Mouse (Mus musculus) megakaryocyte-erythroid progenitor cell, adult 5-6 weeks (primary cell): ENCODE data around the gene 4930507D05Rik. TPM values are rescaled to one million over a fixed set of nuclear protein-coding genes. Genes with fewer than 3 reads are reported as not detected.
"Not testable (repeated sequence)": the region's sequence is repeated elsewhere in the genome, so short reads cannot be mapped to it uniquely, and the experiment has no call there.

Experiments used
- ATAC-seq: replicated peaks from 2 replicates; pipeline ENCODE4 v1.8.0; 2016; ENCODE audit warnings: mild to moderate bottlenecking, inconsistent platforms; ENCODE audit not compliant: severe bottlenecking, poor library complexity, low FRiP score, low TSS enrichment
- total RNA-seq, 2 experiments: library from RNA; stranded (forward) in 1 of 2; stranded (reverse) in 1 of 2; fragments of 200-1000, 215-1000 nt in 1 of 2; fragments of >200 nt in 1 of 2; fragmentation: Nextera tagmentation in 1 of 2; gene quantifications; 2 replicates each; pipeline ENCODE4 v1.2.3; 2014 to 2017

The 4930507D05Rik gene
- 1.2 and 1.4 TPM in 2 replicates for total RNA-seq (2014; fragmentation: Nextera tagmentation)
- 0.99 and 1.2 TPM in 2 replicates for total RNA-seq (2017)

- ATAC-seq: peak; percentile 84
Observed at GRCm38 (mm10) chr10:62449364-62450279, at the start of gene 4930507D05Rik, which contains the start of gene Supv3l1. Gene 4930507D05Rik, plus strand, starts transcription at chr10:62449489. Gene Supv3l1, minus strand, starts transcription at chr10:62449738.

DNA sequence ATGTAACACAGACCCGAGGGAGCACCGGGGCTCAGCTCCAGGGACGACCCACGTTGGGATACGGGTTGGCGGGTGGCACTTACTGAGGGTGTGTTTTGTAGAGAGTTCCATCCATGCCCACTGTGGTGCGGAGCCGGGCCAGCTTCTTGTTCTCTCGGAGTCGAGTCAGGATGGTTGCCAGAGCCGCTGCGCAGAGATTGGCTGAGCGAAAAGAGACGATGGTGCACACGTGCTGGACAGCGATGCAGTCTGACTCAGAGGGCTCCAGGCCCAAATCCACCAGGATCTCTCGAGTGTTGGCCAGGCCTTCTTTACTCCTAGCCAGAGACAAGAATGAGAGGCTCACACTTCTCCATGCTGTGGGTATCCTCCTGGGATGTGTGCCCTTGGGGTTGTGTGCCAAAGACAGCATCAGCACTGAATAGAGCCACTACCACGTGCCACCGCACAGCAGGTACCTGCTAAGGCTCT lies 47.6 kb upstream of the 4930507D05Rik start:
- no peak for ATAC-seq

GRCm38 (mm10) chr10:62404901-62405300 lies 44.4 kb upstream of the 4930507D05Rik start:
- peak; percentile 38; the same call in 1 of the 2 replicates for ATAC-seq

GRCm38 (mm10) chr10:62410943-62411342 lies 38.3 kb upstream of the 4930507D05Rik start:
- ATAC-seq: peak; percentile 77

DNA sequence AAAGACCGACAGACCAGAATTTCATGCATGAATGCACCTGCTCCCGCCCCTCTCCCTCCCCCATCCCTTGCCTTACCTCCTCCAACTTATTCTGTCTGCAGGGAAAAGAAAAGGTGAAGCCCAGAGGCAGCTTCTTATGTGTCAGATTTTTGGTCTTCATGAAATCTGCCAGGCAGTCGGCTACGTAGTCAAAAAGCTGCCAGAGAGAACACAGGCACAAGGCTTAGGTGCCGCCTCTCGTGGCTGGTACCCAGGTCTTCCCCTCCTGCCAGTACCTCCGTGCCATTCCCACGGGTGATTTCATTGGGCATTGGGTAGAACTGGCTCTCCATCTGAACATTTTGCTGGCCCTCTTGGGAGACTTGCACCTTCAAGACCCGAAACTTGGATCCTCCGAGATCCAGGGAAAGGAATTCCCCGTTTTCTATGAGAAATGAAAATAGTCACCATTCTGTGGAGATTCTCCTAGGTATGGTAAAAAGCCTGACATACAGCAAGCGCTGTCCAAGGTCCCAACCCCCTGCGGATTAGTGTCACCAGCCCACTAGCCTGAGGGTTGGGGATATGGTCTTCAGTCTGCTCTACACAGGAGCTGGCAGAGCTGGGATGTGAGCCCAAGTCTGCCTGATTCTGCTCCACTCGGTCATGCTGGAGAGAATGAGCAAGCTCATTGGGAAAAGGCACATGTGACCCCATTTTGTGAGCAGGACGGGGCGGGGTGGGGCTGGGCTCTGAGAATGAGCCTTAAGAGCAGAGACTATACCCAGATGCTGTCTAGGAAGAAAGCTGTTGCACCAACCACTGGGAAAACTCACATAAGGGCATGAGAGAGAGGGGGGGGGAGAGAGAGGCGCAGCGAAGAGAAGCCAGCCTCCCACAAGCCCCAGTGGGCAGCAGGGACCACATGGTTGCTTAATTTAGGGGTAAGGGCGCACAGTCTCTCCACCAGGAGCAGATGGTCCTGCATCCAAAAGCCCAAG lies 37.6 kb upstream of the 4930507D05Rik start:
- ATAC-seq: no peak

GRCm38 (mm10) chr10:62412906-62413605 lies 36.2 kb upstream of the 4930507D05Rik start:
- ATAC-seq: no peak

DNA sequence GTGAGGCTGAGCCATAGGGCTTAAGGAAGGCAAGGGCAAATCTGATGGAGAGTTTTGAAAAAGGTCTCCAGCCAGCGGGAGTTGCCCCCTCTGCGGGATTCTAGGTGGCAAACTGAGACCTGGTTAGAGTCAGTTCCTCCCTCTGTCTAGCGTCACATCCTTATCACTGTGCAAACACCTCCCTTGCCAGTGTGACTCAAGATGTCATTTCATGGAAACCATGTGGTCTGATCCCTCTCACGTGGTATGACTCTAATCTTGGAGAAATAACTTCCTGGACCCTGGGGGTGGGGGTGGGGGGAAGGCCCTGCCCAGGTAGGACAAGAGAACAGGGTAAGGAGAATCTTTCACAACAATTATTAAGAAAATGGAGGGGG lies 35.7 kb upstream of the 4930507D05Rik start:
- peak; percentile 70 for ATAC-seq

- ATAC-seq: no peak
Observed at GRCm38 (mm10) chr10:62418831-62419356, 30.4 kb upstream of the 4930507D05Rik start.

- no peak for ATAC-seq
Observed at GRCm38 (mm10) chr10:62419422-62419821, 29.9 kb upstream of the 4930507D05Rik start.

DNA sequence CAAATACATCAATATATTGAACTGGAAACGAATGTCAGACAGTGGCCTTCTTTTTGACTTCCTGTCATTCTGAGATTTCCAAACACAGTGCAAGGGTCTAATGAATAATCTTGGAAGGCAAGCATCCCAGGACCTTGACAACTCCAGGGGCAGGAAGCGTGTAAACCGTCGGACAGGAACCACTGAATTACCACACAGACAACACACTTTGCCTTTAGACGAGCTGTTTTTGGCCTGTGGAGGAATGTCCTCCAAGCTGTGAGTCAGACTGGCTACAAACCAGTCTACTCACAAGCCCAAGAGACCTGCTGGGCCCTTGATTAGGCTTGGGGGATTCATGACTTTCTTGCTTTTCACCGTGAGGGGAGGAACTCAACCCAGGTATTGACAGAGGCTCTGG lies 28.9 kb upstream of the 4930507D05Rik start:
- no peak for ATAC-seq

- ATAC-seq: no peak
Observed at GRCm38 (mm10) chr10:62421127-62421526, 28.2 kb upstream of the 4930507D05Rik start.

GRCm38 (mm10) chr10:62422255-62422654 lies 27.0 kb upstream of the 4930507D05Rik start, which contains the start of gene Hkdc1:
Gene Hkdc1, minus strand, starts transcription at chr10:62422491.
- no peak for ATAC-seq

- no peak for ATAC-seq
Observed at GRCm38 (mm10) chr10:62425081-62425871, 24.0 kb upstream of the 4930507D05Rik start.

DNA sequence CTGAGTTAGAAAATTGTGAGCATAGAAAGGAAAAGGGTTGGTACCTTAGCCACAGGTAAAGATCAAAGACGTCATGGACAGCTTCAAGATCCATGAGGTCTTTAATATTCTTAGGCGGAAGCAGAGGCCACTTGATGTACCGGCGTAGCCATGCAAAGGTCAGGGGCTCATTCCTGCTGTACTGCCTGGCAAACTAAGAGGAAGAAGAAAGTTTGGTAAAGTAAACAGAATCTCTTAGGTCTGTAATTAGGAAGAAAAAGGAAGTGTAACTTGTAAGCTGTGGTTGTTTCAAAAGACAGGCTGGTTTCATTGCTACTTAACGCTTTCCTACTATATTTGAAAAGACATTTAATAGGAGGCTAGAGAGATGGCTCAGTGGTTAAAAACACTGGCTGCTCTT lies 18.9 kb upstream of the 4930507D05Rik start:
- no peak for ATAC-seq

- peak; percentile 51 for ATAC-seq
Observed at GRCm38 (mm10) chr10:62450280-62450640, 971 bp downstream of the 4930507D05Rik start.

DNA sequence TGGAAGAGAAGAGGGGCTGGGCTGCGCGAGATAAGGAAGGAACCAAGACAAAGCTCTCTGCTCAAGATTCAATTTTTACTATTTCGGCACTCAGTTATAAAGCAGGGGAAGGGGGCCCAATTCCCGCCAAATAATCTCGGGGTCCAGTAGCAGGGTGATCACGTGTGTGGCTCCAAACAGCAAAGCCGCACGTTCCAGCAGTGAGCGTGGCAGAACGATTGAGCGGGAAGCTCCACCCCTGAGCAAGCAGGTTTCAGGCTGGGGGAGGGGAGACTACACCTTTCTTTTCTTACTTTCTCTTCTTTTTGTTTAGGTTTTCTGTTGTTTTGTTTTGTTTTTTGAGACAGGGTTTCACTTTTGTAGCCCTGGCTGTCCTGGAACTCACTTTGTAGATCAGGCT lies 2.7 kb downstream of the 4930507D05Rik start:
- not testable (repeated sequence) for ATAC-seq

DNA sequence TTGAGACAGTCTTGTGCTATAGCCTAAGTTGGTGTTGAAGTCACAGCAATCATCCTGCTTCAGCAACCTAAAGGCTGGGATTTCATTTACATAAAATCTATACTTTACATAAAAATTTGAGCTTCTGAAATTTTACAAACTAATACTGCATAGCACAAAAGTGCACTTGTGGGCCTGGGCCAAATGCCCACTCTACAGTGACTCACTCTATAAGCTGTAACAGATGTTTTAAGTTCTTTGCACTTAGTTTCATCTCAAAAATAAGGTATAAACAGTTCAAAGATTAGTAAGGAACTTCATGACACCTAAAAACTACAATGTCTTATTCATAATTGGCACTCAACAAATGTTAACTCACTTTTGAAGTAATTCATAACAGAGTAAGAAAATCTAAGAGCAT lies 12.0 kb downstream of the 4930507D05Rik start:
- ATAC-seq: no peak

- ATAC-seq: no peak
Observed at GRCm38 (mm10) chr10:62469736-62470135, 20.4 kb downstream of the 4930507D05Rik start.
